In the genomic region with DNA sequence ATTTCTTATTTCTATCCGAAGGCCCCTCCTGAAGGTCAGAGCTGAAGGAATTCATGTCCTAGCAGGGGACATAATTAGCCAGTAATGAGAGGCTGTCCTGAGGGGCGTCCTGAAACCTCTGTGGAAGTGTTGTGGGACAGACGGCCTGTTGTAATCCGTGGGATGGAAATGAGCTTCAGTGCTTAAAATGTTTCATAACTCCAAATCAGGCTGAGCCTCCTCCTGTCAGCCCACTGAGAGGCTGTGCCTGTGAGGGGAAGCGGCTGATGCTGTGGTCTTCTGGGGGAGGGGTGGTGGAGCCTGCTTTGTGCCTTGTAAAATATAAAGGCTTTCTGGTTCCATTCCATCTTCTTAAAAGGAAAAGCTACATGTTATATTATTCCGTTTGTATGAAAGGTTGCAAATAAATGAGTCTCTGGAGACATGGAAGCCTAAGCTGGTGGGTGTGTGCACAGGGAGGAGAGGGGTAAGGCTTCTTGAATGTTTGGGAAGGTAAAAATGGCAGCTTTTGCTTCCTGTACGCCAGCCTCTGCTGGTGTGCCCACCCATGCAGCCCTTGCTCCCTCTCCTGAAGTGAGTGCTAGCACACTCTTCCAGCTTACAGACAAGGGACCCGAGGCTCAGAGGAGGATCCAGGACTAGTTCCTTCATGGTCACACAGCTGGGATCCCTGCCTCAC, we compare ENCODE assay signal across 10 mouse cellular contexts.
DNase-seq lines count a peak whose midpoint lies in the region; ATAC-seq and TF ChIP-seq lines count a peak whose summit lies in the region.
"Had no signal": no experiment of that assay in that cellular context is flagged by ENCODE, and none has a peak within 500 bp of the region (broad histone marks: within the 10 kb centered on the region; RNA-seq: fewer than 3 reads in every experiment).

No protein-coding gene starts in this region.

- 72% methylated on average over 8 of the region's 8 CpGs for WGBS in kidney, adult 2 months
- 51% methylated on average over 8 of the region's 8 CpGs for WGBS in liver, postnatal 0 days (ENCODE audit: insufficient replicate concordance)
- 61% methylated on average over 8 of the region's 8 CpGs for WGBS in cerebellum, adult 2 months

- H3K9me3 ChIP-seq in liver, postnatal 0 days (ENCODE audit: low read length), result no peaks in the 10 kb centered on the region

- H3K4me1 ChIP-seq in kidney, adult 2 months (ENCODE audit: control insufficient read depth, insufficient read depth, low read length), result no peaks in the 10 kb centered on the region
- H3K4me1 ChIP-seq in liver, postnatal 0 days (ENCODE audit: insufficient read depth), result peaks cover 19% of the 10 kb centered on the region
- no peaks in the 10 kb centered on the region for H3K4me1 ChIP-seq in cerebellum, adult 2 months (ENCODE audit: control insufficient read depth, insufficient read depth, low read length)

- H3K4me3 ChIP-seq in kidney, adult 2 months (ENCODE audit: insufficient read depth, low read depth, low read length), result no peak overlapping the region
- H3K4me3 ChIP-seq in liver, postnatal 0 days (ENCODE audit: low read depth, low read length), result no peak overlapping the region
- H3K4me3 ChIP-seq in cerebellum, adult 2 months (replicated peaks; ENCODE audit: insufficient read depth, low read depth, low read length), result no peak overlapping the region

- H3K27ac ChIP-seq in kidney, adult 2 months (ENCODE audit: insufficient read depth, low read depth, low read length), result no peak overlapping the region
- peak overlapping the region; percentile 94 for H3K27ac ChIP-seq in liver, postnatal 0 days (ENCODE audit: low read depth)
- H3K27ac ChIP-seq in cerebellum, adult 2 months (ENCODE audit: insufficient read depth, low read length), result no peak overlapping the region

- H3K36me3 ChIP-seq in kidney, adult 2 months (ENCODE audit: control insufficient read depth, insufficient read depth, low read length), result no peaks in the 10 kb centered on the region
- no peaks in the 10 kb centered on the region for H3K36me3 ChIP-seq in liver, postnatal 0 days (replicated peaks; ENCODE audit: insufficient read depth, low read length)

- TF ChIP-seq CTCF in kidney, adult 2 months (conservative IDR thresholded peaks at IDR 0.05; ENCODE audit: insufficient read depth, insufficient read length, low read depth, low read length), result no peak
- TF ChIP-seq CTCF in liver, postnatal 0 days (IDR thresholded peaks at IDR 0.05; ENCODE audit: low read depth), result no peak
- no peak for TF ChIP-seq CTCF in cerebellum, adult 2 months (IDR thresholded peaks at IDR 0.05; ENCODE audit: borderline replicate concordance, insufficient read depth, low read depth, low read length)

- H3K27me3 ChIP-seq in kidney, adult 2 months (replicated peaks; ENCODE audit: control insufficient read depth, insufficient read depth, low read length), result no peaks in the 10 kb centered on the region
- no peaks in the 10 kb centered on the region for H3K27me3 ChIP-seq in liver, postnatal 0 days (ENCODE audit: insufficient read depth, low read length)
- H3K27me3 ChIP-seq in cerebellum, adult 2 months (ENCODE audit: control insufficient read depth, insufficient read depth, low read length), result no peaks in the 10 kb centered on the region

- no peak for ATAC-seq in liver, postnatal 0 days

- no peak overlapping the region for H3K4me2 ChIP-seq in liver, postnatal 0 days (ENCODE audit: low read depth, low read length)

- 0 out of 2 replicates have a peak overlapping the region, but pooled peaks have one; percentile 14 for H3K9ac ChIP-seq in liver, postnatal 0 days (replicated peaks)

- no peak for TF ChIP-seq EP300 in liver, postnatal 0 days (IDR thresholded peaks at IDR 0.05; ENCODE audit: low read depth)

- TF ChIP-seq POLR2A in kidney, adult 2 months (IDR thresholded peaks at IDR 0.05; ENCODE audit: low read depth, low read length), result no peak
- no peak for TF ChIP-seq POLR2A in cerebellum, adult 2 months (IDR thresholded peaks at IDR 0.05; ENCODE audit: borderline replicate concordance, insufficient read depth, low read length)

- peak; percentile 41 to 57 for DNase-seq in kidney, postnatal 4 days
- DNase-seq in kidney, adult 2 months, result no peak
- peak; percentile 80 for DNase-seq in brain, adult 2 months (ENCODE audit: low read depth, low spot score)
- DNase-seq in frontal cortex, postnatal 10 days (ENCODE audit: low spot score in 2 of 2), result peak; percentile 23 to 44
- DNase-seq in liver, postnatal 0 days, result no peak
- no peak for DNase-seq in cerebellum, adult 2 months
- no peak for DNase-seq in heart, adult 9 months (ENCODE audit: low spot score in 2 of 2)
- DNase-seq in Muller cell, postnatal 12 days (ENCODE audit: inconsistent ontology term), result no peak
- DNase-seq: cerebellum, adult 11-12 months; kidney, adult 9 months had no signal

Comparison
In these comparisons a context has a peak if more than half of its experiments do, and no peak if none do; other contexts are left out.
1. DNase-seq: peak in kidney, postnatal 4 days (2 of 2), brain, adult 2 months (single experiment) and frontal cortex, postnatal 10 days (2 of 2); none in kidney, adult 2 months (single experiment), liver, postnatal 0 days (single experiment), cerebellum, adult 2 months (0 of 2), heart, adult 9 months (0 of 2) and Muller cell, postnatal 12 days (single experiment).